Mouse (Mus musculus): Measurements from ENCODE around the gene Mgat3. TPM values are rescaled to one million over a fixed set of nuclear protein-coding genes. Genes with fewer than 3 reads are reported as not detected.

Gene Mgat3
- total and polyA plus RNA-seq, 3 experiments, result not detected

DNA sequence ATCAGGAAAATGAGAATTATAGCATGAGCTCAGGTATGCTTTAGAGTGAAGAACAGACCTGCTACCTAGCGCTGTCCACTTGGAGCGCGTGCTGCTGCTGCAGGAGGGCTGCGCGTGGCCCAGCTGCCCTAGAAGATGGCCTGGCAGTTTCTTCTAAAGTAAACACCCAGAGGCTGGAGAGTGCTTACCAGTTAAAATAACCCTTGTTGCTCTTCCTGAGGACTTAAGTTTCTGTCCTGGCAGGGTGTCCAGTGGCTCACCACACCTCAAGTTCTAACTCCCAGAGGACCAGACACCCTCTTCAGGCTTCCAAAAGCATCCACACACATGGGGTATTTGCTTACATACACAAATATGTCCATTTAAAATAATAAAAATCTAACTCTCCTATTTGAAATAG, 28.1 kb upstream of the Mgat3 start:
- H3K4me3 ChIP-seq (ENCODE audit: control insufficient read depth in 1 of 2, insufficient read depth in 1 of 2, low read depth in 2 of 2, low read length in 2 of 2), result no peak overlapping the region
- H3K27ac ChIP-seq (ENCODE audit: control insufficient read depth, low read depth, low read length), result no peak overlapping the region
- no peaks in the 10 kb centered on the region for H3K9me3 ChIP-seq (replicated peaks; ENCODE audit: insufficient read depth, low read length)
- TF ChIP-seq MAFK (IDR thresholded peaks at IDR 0.05; ENCODE audit: borderline replicate concordance, low read depth, low read length) (no peak), USF1 (IDR thresholded peaks at IDR 0.05; ENCODE audit: low read depth, low read length) (no peak), MAZ (IDR thresholded peaks at IDR 0.05; ENCODE audit: low read depth, low read length) (no peak), MYB (IDR thresholded peaks at IDR 0.05; ENCODE audit: low read depth, low read length) (no peak), RAD21 (IDR thresholded peaks at IDR 0.05; ENCODE audit: low read depth, low read length) (no peak), KAT2A (conservative IDR thresholded peaks at IDR 0.05; ENCODE audit: low read depth, low read length) (no peak), EP300 (IDR thresholded peaks at IDR 0.05; ENCODE audit: low read depth in 1 of 2, low read length in 2 of 2) (no peak), SMC3 (IDR thresholded peaks at IDR 0.05; ENCODE audit: low read depth, low read length) (no peak), ZNF384 (IDR thresholded peaks at IDR 0.05; ENCODE audit: low read depth, low read length) (no peak)
- H3K27me3 ChIP-seq (ENCODE audit: control insufficient read depth in 1 of 2, insufficient read depth in 2 of 2, low read length in 2 of 2), result no peaks in the 10 kb centered on the region
- H3K36me3 ChIP-seq (ENCODE audit: control insufficient read depth in 1 of 2, insufficient read depth in 2 of 2, low read length in 2 of 2), result peaks cover 0 to 10% of the 10 kb centered on the region in 2 experiments; a peak in 2 of 4 replicates
- no peaks in the 10 kb centered on the region for H3K4me1 ChIP-seq (ENCODE audit: control insufficient read depth in 1 of 2, insufficient read depth in 2 of 2, low read length in 2 of 2)
- no peak for DNase-seq (ENCODE audit: low read depth, low spot score)
- H3K79me2 ChIP-seq (ENCODE audit: control insufficient read depth, insufficient read depth, low read length, poor library complexity), result no peaks in the 10 kb centered on the region
- H3K9ac ChIP-seq (ENCODE audit: control insufficient read depth, low read depth, low read length, poor library complexity, severe bottlenecking), result no peak overlapping the region

DNA sequence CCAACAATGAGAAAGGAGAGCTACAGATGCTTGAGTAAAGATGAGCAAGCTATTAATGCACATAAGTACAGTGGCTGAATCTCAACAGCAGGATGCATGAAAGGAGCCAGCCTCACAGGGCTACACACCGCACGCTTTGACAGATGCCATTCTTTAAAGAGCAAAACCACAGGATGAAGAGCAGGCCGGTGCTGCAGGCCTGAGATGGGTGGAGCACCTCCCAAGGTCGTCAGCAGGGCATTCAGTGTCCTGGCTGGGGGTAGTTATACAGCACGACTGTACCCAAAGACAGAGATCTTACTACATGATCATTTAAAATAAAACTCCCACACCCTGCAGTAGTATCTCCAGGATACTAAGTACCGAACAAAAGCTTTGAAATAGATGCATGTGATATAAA, 27.4 kb upstream of the Mgat3 start:
- H3K79me2 ChIP-seq (ENCODE audit: control insufficient read depth, insufficient read depth, low read length, poor library complexity), result no peaks in the 10 kb centered on the region
- H3K4me3 ChIP-seq (ENCODE audit: control insufficient read depth in 1 of 2, insufficient read depth in 1 of 2, low read depth in 2 of 2, low read length in 2 of 2), result no peak overlapping the region
- H3K27me3 ChIP-seq (ENCODE audit: control insufficient read depth in 1 of 2, insufficient read depth in 2 of 2, low read length in 2 of 2), result no peaks in the 10 kb centered on the region
- H3K4me1 ChIP-seq (ENCODE audit: control insufficient read depth in 1 of 2, insufficient read depth in 2 of 2, low read length in 2 of 2), result no peaks in the 10 kb centered on the region
- H3K27ac ChIP-seq (ENCODE audit: control insufficient read depth, low read depth, low read length), result no peak overlapping the region
- H3K36me3 ChIP-seq (ENCODE audit: control insufficient read depth in 1 of 2, insufficient read depth in 2 of 2, low read length in 2 of 2), result peaks cover 0 to 9% of the 10 kb centered on the region in 2 experiments; a peak in 2 of 4 replicates
- no peak overlapping the region for H3K9ac ChIP-seq (ENCODE audit: control insufficient read depth, low read depth, low read length, poor library complexity, severe bottlenecking)
- no peak for DNase-seq (ENCODE audit: low read depth, low spot score)
- no peak for TF ChIP-seq SIN3A (IDR thresholded peaks at IDR 0.05; ENCODE audit: low read length)
- TF ChIP-seq MXI1 (IDR thresholded peaks at IDR 0.05; ENCODE audit: low read depth, low read length), result no peak
- TF ChIP-seq JUND (IDR thresholded peaks at IDR 0.05; ENCODE audit: low read depth, low read length), result no peak
- TF ChIP-seq POLR2A (IDR thresholded peaks at IDR 0.05; ENCODE audit: control insufficient read depth in 1 of 2, insufficient read depth in 1 of 2, low read depth in 1 of 2, low read length in 2 of 2, poor library complexity in 1 of 2), result no peak
- no peak for TF ChIP-seq TCF12 (IDR thresholded peaks at IDR 0.05; ENCODE audit: low read depth, low read length)
- TF ChIP-seq POLR2AphosphoS2 (IDR thresholded peaks at IDR 0.05; ENCODE audit: low read length), result no peak
- no peak for TF ChIP-seq E2F4 (IDR thresholded peaks at IDR 0.05; ENCODE audit: borderline replicate concordance, low read depth, low read length)
- no peak for TF ChIP-seq ELF1 (IDR thresholded peaks at IDR 0.05; ENCODE audit: low read depth, low read length)
- TF ChIP-seq ZKSCAN1 (IDR thresholded peaks at IDR 0.05; ENCODE audit: low read depth, low read length), result no peak
- no peak for TF ChIP-seq ZC3H11A (IDR thresholded peaks at IDR 0.05; ENCODE audit: low read depth, low read length)
- no peak for TF ChIP-seq NELFE (IDR thresholded peaks at IDR 0.05; ENCODE audit: low read depth, low read length)
- no peak for TF ChIP-seq POLR2AphosphoS5 (IDR thresholded peaks at IDR 0.05; ENCODE audit: borderline replicate concordance, low read depth, low read length)
- TF ChIP-seq BHLHE40 (IDR thresholded peaks at IDR 0.05; ENCODE audit: borderline replicate concordance, low read depth, low read length), result no peak
- H3K9me3 ChIP-seq (replicated peaks; ENCODE audit: insufficient read depth, low read length), result no peaks in the 10 kb centered on the region
